Mouse (Mus musculus): ENCODE data around the gene Zdhhc17. TPM values are rescaled to one million over a fixed set of nuclear protein-coding genes. Genes with fewer than 3 reads are reported as not detected.

Zdhhc17 gene
- polyA plus RNA-seq (2014; fragmentation: Nextera tagmentation; extraction: Ambion mirVana): 24.5 and 26.6 TPM in 2 replicates

DNA sequence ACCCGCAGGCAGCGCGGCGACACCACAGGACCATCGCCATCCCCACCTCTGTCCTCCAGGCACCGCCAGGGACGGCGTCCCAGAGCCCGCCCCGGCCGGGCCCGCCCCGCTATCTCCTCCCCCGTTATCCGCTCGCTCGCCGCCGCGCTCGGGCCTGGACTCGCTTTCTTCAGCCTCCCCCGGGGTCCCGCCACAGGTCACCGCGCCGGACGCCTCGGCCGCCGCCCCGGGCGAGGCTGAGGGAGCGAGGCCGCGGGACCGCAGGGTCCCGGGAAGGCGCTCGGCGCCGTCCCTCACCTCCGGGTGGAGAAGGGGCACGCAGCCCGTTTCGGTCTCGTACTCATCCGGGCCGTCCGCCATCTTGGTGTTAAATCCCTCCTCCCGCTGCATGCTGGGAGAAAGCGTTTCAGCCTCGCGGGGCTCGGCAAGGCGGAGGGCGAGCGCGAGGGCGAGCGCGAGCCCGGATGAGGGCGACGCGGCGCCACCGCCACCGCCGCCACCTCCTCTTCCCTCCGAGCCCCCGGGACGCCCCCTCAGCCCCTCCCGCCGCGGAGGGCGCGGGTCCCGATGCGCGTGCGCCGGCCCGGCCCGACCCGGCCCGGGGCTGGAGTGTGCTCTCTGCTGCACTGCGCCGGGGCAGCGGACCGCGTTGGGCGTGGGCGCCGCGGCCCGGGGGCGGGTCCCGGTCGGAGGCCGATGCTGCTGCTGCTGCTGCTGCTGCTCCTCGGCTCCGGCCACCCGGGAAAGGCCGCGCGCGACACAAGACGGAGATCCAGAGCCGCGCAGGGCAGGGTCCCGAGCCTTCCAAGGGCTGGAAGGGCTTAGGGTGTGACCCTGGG, at the start of gene Zdhhc17:
Gene Zdhhc17, minus strand, starts transcription at position 500 of the 839 bp plus-strand sequence.
- under 1% methylated on average over 93 of the region's 112 CpGs for WGBS
- Histone ChIP-seq H3K27me3 (ENCODE audit: control insufficient read depth, insufficient read depth, low read length) (no peaks in the 10 kb centered on the region), H3K4me1 (ENCODE audit: control insufficient read depth, insufficient read depth, low read length) (no peaks in the 10 kb centered on the region), H3K27ac (replicated peaks; ENCODE audit: low read depth, low read length) (peak within 1 kb of the TSS; percentile 96), H3K36me3 (ENCODE audit: control insufficient read depth, insufficient read depth, low read length) (no peaks in the 10 kb centered on the region), H3K9ac (ENCODE audit: low read length) (peak within 1 kb of the TSS; percentile 99), H3K4me3 (ENCODE audit: low read depth, low read length) (peak within 1 kb of the TSS; percentile 95), H3K4me2 (ENCODE audit: low read depth, severe bottlenecking) (peak within 1 kb of the TSS; percentile 87), H3K9me3 (ENCODE audit: control insufficient read depth, low read length) (no peaks in the 10 kb centered on the region)
- DNase-seq (ENCODE audit: low spot score) (peak; percentile 90), ATAC-seq (ENCODE audit: insufficient number of reproducible peaks, low FRiP score, low TSS enrichment, low read depth) (peak; percentile 89)

DNA sequence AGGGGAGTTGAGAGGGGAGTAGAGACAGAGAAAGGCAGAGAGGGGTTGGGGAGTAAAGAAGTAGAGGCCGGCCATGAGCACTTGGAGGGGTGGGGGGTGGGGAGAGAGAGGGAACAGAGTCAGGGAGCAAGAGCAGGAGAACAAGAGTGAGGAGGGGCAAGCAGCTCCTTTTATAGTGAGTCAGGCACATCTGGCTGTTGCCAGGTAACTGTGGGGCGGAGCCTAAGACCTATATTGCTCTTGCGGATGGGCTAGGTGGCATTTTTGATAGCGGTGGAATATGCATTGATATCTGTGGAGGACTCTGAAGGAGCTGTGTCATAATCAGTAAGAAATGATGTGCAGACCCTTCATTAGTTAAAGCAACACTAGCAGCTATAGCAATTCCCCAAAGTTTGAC, 45.8 kb upstream of the Zdhhc17 start:
- Histone ChIP-seq H3K9ac (ENCODE audit: low read length) (no peak overlapping the region), H3K4me2 (ENCODE audit: low read depth, severe bottlenecking) (no peak overlapping the region), H3K36me3 (ENCODE audit: control insufficient read depth, insufficient read depth, low read length) (no peaks in the 10 kb centered on the region), H3K27ac (replicated peaks; ENCODE audit: low read depth, low read length) (no peak overlapping the region), H3K9me3 (ENCODE audit: control insufficient read depth, low read length) (no peaks in the 10 kb centered on the region), H3K4me3 (ENCODE audit: low read depth, low read length) (no peak overlapping the region), H3K4me1 (ENCODE audit: control insufficient read depth, insufficient read depth, low read length) (no peaks in the 10 kb centered on the region), H3K27me3 (ENCODE audit: control insufficient read depth, insufficient read depth, low read length) (no peaks in the 10 kb centered on the region)
- DNase-seq (ENCODE audit: low spot score) (no peak), ATAC-seq (ENCODE audit: insufficient number of reproducible peaks, low FRiP score, low TSS enrichment, low read depth) (0 out of 2 replicates have a peak, but pooled peaks have one; percentile 5)
- 38% methylated on average over 4 of the region's 4 CpGs for WGBS

DNA sequence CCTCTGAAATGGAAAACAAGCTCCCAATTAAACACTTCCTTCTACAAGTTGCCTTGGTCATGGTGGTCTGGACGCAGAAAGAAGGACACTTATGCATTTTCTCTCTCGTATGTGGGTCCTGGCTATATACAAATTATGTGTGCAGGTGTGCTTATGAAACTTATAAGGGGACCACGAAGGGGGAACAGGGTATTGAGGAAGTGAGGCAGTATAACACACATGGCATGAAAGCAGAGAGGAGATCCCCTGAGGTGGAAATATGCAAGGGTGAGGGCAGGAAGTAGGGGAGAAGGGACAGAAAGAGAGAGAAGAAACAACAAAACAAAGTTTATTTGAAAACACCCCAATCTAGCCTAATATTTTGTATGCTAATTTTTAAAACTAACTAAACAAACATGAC, 41.7 kb upstream of the Zdhhc17 start:
- H3K4me3 ChIP-seq (ENCODE audit: low read depth, low read length): no peak overlapping the region
- 88% methylated on average over 3 of the region's 3 CpGs for WGBS
- H3K9ac ChIP-seq (ENCODE audit: low read length): no peak overlapping the region
- H3K27ac ChIP-seq (replicated peaks; ENCODE audit: low read depth, low read length): no peak overlapping the region
- H3K4me2 ChIP-seq (ENCODE audit: low read depth, severe bottlenecking): no peak overlapping the region
- no peaks in the 10 kb centered on the region for H3K4me1 ChIP-seq (ENCODE audit: control insufficient read depth, insufficient read depth, low read length)
- H3K27me3 ChIP-seq (ENCODE audit: control insufficient read depth, insufficient read depth, low read length): no peaks in the 10 kb centered on the region
- no peaks in the 10 kb centered on the region for H3K9me3 ChIP-seq (ENCODE audit: control insufficient read depth, low read length)
- H3K36me3 ChIP-seq (ENCODE audit: control insufficient read depth, insufficient read depth, low read length): no peaks in the 10 kb centered on the region
- no peak for ATAC-seq (ENCODE audit: insufficient number of reproducible peaks, low FRiP score, low TSS enrichment, low read depth)
- DNase-seq (ENCODE audit: low spot score): no peak

DNA sequence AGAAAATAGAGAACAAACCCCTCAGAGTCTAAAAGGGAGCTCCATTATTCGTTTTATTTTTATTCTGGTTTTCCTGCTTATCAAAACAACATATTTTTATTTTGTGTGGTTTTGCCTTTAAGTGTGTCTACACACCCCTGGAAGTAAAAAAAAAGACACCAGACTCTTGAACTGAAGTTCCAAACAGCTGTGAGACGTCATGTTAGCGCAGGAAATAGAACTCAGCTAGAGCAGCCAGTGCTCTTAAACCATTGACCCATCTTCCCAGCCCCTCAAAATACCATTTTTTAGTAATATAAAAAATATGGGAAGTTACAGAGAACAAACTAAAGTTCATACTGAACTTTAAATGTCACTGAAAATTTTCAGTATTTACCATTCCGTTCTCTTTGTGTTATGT, 40.6 kb upstream of the Zdhhc17 start:
- ATAC-seq (ENCODE audit: insufficient number of reproducible peaks, low FRiP score, low TSS enrichment, low read depth) (no peak), DNase-seq (ENCODE audit: low spot score) (no peak)
- no peaks in the 10 kb centered on the region for H3K27me3 ChIP-seq (ENCODE audit: control insufficient read depth, insufficient read depth, low read length)
- no peak overlapping the region for H3K4me2 ChIP-seq (ENCODE audit: low read depth, severe bottlenecking)
- no peaks in the 10 kb centered on the region for H3K36me3 ChIP-seq (ENCODE audit: control insufficient read depth, insufficient read depth, low read length)
- no peak overlapping the region for H3K4me3 ChIP-seq (ENCODE audit: low read depth, low read length)
- H3K4me1 ChIP-seq (ENCODE audit: control insufficient read depth, insufficient read depth, low read length): no peaks in the 10 kb centered on the region
- H3K9me3 ChIP-seq (ENCODE audit: control insufficient read depth, low read length): no peaks in the 10 kb centered on the region
- 83% methylated on average over 4 of the region's 4 CpGs for WGBS
- no peak overlapping the region for H3K9ac ChIP-seq (ENCODE audit: low read length)
- H3K27ac ChIP-seq (replicated peaks; ENCODE audit: low read depth, low read length): no peak overlapping the region

DNA sequence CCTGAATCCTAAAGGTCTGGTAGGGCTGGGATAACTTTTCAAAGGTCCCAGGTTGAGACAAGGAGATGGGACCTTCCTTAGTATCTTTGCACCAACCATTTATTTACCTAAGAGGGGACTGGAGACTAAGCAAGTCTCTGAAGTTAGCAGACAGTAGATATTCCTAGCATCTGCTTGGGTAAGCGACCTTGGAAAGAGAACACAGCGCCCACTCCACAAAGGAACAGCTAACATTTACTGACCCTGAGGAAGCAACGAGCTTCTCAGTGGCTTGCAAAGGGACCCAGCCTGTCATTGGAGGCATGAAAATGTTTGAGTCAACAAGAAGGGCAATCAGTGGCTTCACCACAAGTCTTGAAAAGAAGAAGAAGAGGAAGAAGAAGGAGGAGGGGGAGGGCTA, 40.1 kb upstream of the Zdhhc17 start:
- ATAC-seq (ENCODE audit: insufficient number of reproducible peaks, low FRiP score, low TSS enrichment, low read depth): no peak

DNA sequence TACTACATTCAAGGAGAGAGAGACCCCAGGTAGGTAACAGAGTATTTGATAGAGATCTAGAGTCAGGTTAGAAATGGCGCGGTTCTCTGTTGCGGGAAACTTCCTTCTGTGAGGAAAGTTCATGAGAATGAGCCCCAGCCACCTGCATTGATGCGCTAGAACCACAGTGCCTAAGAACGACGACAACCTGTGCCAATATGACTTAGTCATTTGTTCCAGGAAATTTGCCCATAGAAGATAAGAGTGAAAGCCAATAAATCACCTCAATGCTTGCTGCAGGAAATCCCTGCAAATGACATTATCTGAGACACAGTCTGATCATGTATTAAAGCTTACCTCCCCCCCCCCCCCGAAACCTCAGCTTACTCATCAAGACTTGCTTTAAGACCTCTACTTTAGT, 38.0 kb upstream of the Zdhhc17 start:
- Histone ChIP-seq H3K27me3 (ENCODE audit: control insufficient read depth, insufficient read depth, low read length) (no peaks in the 10 kb centered on the region), H3K4me1 (ENCODE audit: control insufficient read depth, insufficient read depth, low read length) (no peaks in the 10 kb centered on the region), H3K9ac (ENCODE audit: low read length) (no peak overlapping the region), H3K9me3 (ENCODE audit: control insufficient read depth, low read length) (no peaks in the 10 kb centered on the region), H3K36me3 (ENCODE audit: control insufficient read depth, insufficient read depth, low read length) (no peaks in the 10 kb centered on the region), H3K4me2 (ENCODE audit: low read depth, severe bottlenecking) (no peak overlapping the region), H3K4me3 (ENCODE audit: low read depth, low read length) (no peak overlapping the region), H3K27ac (replicated peaks; ENCODE audit: low read depth, low read length) (no peak overlapping the region)
- no peak for DNase-seq (ENCODE audit: low spot score)
- ATAC-seq (ENCODE audit: insufficient number of reproducible peaks, low FRiP score, low TSS enrichment, low read depth): no peak
- 83% methylated on average over 7 of the region's 7 CpGs for WGBS

More for the DNA sequence above, 40.1 kb upstream of the Zdhhc17 start:
- H3K36me3 ChIP-seq (ENCODE audit: control insufficient read depth, insufficient read depth, low read length): no peaks in the 10 kb centered on the region
- no peak for DNase-seq (ENCODE audit: low spot score)
- H3K27ac ChIP-seq (replicated peaks; ENCODE audit: low read depth, low read length): no peak overlapping the region
- H3K9me3 ChIP-seq (ENCODE audit: control insufficient read depth, low read length): no peaks in the 10 kb centered on the region
- H3K9ac ChIP-seq (ENCODE audit: low read length): no peak overlapping the region
- WGBS: 90% methylated on average over 3 of the region's 3 CpGs
- H3K4me2 ChIP-seq (ENCODE audit: low read depth, severe bottlenecking): no peak overlapping the region
- no peaks in the 10 kb centered on the region for H3K4me1 ChIP-seq (ENCODE audit: control insufficient read depth, insufficient read depth, low read length)
- no peak overlapping the region for H3K4me3 ChIP-seq (ENCODE audit: low read depth, low read length)
- H3K27me3 ChIP-seq (ENCODE audit: control insufficient read depth, insufficient read depth, low read length): no peaks in the 10 kb centered on the region

DNA sequence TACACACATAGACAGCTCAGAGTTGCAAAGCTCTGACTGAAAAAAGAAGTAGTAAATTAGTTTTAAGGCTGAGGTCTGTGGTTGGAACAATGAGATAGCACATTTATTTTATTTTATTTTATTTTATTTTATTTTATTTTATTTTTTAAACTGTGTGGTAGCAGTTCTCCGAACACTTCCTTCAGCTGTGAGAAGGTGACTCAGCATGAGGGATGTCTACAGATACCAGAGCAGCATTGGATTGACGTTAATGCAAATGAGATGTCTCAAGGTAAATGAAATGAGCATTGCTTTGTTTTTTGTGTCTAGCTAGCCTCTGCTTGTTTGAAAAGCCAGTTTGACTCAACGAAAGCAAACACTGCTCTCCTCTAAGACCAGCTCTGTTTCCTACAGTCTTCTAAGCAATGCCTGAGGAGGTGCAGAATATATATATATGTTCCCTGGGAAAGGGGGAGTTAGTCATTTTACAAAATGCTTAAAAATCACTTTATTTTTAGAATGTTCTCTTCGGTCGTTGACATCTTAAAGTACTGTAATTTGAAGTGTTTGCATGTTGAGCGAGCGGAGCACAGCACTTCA, 30.2 kb upstream of the Zdhhc17 start:
- Histone ChIP-seq H3K4me1 (ENCODE audit: control insufficient read depth, insufficient read depth, low read length) (no peaks in the 10 kb centered on the region), H3K36me3 (ENCODE audit: control insufficient read depth, insufficient read depth, low read length) (no peaks in the 10 kb centered on the region), H3K9ac (ENCODE audit: low read length) (no peak overlapping the region), H3K9me3 (ENCODE audit: control insufficient read depth, low read length) (no peaks in the 10 kb centered on the region), H3K27me3 (ENCODE audit: control insufficient read depth, insufficient read depth, low read length) (no peaks in the 10 kb centered on the region), H3K4me3 (ENCODE audit: low read depth, low read length) (no peak overlapping the region), H3K27ac (replicated peaks; ENCODE audit: low read depth, low read length) (no peak overlapping the region), H3K4me2 (ENCODE audit: low read depth, severe bottlenecking) (no peak overlapping the region)
- no peak for DNase-seq (ENCODE audit: low spot score)
- 89% methylated on average over 7 of the region's 7 CpGs for WGBS
- ATAC-seq (ENCODE audit: insufficient number of reproducible peaks, low FRiP score, low TSS enrichment, low read depth): no peak

DNA sequence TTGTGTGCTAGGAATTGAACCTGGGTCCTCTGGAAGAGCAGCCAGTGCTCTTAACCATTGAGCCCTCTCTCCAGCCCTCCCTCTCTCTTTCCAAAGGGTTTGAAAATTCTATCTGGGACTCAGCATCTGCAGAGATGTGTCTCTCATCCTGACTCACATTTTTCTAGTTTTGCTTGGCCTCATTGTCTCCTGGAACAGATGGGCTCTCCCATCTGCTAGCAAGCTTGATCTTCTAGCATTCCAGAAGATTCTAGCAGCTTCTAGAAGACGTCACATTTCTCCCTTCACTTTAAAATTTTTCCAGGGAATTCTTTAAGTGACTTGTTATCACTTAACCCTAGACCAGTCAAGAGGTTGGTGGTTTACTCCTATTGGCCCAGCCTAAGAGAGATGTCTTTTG, 26.9 kb upstream of the Zdhhc17 start:
- H3K9ac ChIP-seq (ENCODE audit: low read length): no peak overlapping the region
- H3K36me3 ChIP-seq (ENCODE audit: control insufficient read depth, insufficient read depth, low read length): no peaks in the 10 kb centered on the region
- no peaks in the 10 kb centered on the region for H3K9me3 ChIP-seq (ENCODE audit: control insufficient read depth, low read length)
- 82% methylated on average over 1 of the region's 1 CpGs for WGBS
- ATAC-seq (ENCODE audit: insufficient number of reproducible peaks, low FRiP score, low TSS enrichment, low read depth): no peak
- H3K27me3 ChIP-seq (ENCODE audit: control insufficient read depth, insufficient read depth, low read length): no peaks in the 10 kb centered on the region
- no peak for DNase-seq (ENCODE audit: low spot score)
- H3K4me2 ChIP-seq (ENCODE audit: low read depth, severe bottlenecking): no peak overlapping the region
- no peaks in the 10 kb centered on the region for H3K4me1 ChIP-seq (ENCODE audit: control insufficient read depth, insufficient read depth, low read length)
- no peak overlapping the region for H3K27ac ChIP-seq (replicated peaks; ENCODE audit: low read depth, low read length)
- H3K4me3 ChIP-seq (ENCODE audit: low read depth, low read length): no peak overlapping the region
